Mouse (Mus musculus): ENCODE results near the gene Mnd1.

- no peak for TF ChIP-seq CTCF (IDR thresholded peaks at IDR 0.05)
- no peak for TF ChIP-seq EP300 (IDR thresholded peaks at IDR 0.05)
These were observed 95.9 kb downstream of the Mnd1 start for GRCm38 (mm10) chr3:84059676-84060075.
